Mouse (Mus musculus) adipose tissue, adult 10 weeks (tissue): ENCODE data around the gene Otoa. TPM values are rescaled to one million over a fixed set of nuclear protein-coding genes. Genes with fewer than 3 reads are reported as not detected.

Experiments
- polyA plus RNA-seq: library from polyadenylated mRNA; stranded (reverse); fragments of 350-450 nt; fragmentation: Illumina TruSeq; extraction: RNeasy Lipid Tissue Mini Kit (QIAGEN cat#74804); gene quantifications from one replicate; pipeline ENCODE4 v1.2.3, GENCODE M21; 2014; ENCODE audit warnings: low read depth, low replicate concordance

Gene Otoa
- polyA plus RNA-seq = 0.12 TPM

GRCm38 (mm10) chr7:121081350-121081749 is at the start of gene Otoa:
Otoa (plus strand) TSS chr7:121081650.

GRCm38 (mm10) chr7:121033856-121034652 is 47.4 kb upstream of the Otoa start, which contains the start of gene Mettl9:
Mettl9 (plus strand) TSS chr7:121034445.

GRCm38 (mm10) chr7:121074281-121074680 is 7.2 kb upstream of the Otoa start, which contains the start of gene Igsf6:
Igsf6 (minus strand) TSS chr7:121074572.

Other genes starting within 250 kb of the Otoa start
- 21.4 TPM for gene Eef2k, start 238.8 kb upstream of the Otoa start, polyA plus RNA-seq
- 25.9 TPM for gene Polr3e, start 163.9 kb upstream of the Otoa start, polyA plus RNA-seq
- 29.5 TPM for gene Cdr2, start 99.3 kb upstream of the Otoa start, polyA plus RNA-seq
- gene Mfsd13b, start 99.1 kb upstream of the Otoa start, polyA plus RNA-seq = 1.9 TPM
- gene Mettl9, start 47.2 kb upstream of the Otoa start, polyA plus RNA-seq = 82.0 TPM
- gene Igsf6, start 7.1 kb upstream of the Otoa start, polyA plus RNA-seq = 4.1 TPM